Mouse (Mus musculus): Measurements from ENCODE around the gene Prkar2b. TPM values are rescaled to one million over a fixed set of nuclear protein-coding genes. Genes with fewer than 3 reads are reported as not detected.
"Not testable (repeated sequence)": the region's sequence is repeated elsewhere in the genome, so short reads cannot be mapped to it uniquely, and the experiment has no call there.

The Prkar2b gene
- total RNA-seq, 2 experiments from 2014 or later, result 5.3 to 6.2 TPM

DNA sequence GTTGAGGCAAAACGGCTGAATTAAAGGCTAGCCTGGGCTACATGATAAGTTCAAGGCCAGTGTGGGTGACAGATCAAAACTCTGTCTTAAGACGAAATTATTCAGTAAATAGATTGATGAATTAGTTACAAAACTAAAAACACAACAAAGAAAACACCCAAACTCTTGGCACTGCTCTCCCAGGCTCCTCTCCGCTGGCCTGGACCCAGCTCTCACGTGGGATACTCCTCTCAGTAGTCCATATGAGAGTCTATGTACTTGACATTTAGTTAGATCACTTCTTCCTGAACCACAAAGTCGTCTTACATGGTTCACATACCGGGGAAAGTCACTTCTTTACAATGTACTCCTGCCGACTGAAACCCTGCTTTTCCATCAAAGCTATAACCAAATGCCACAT, 46.3 kb downstream of the Prkar2b start:
- intact Hi-C loops (cut with DNase I), result no loop called here
- DNase-seq (ENCODE audit: low spot score), result no peak

DNA sequence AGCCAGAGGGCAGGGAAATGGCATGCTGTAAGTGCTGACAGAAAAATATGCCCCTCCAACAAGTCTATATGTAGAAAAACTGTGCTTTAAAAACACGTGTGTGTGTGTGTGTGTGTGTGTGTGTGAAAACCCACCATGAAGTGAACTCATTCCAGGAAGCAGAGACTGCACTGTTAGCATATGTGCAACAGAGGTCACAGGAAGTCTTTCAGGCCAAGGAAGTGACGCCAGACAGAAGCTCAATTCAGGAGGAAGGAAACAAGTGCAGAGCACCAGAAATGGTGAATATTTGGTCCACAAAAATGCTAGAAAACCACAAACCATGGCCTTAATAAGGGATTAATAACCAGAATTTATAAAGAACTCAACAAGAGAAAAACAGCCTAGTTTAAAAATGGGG, 48.9 kb downstream of the Prkar2b start:
- intact Hi-C loops (cut with DNase I), result no loop called here
- DNase-seq (ENCODE audit: low spot score), result no peak

DNA sequence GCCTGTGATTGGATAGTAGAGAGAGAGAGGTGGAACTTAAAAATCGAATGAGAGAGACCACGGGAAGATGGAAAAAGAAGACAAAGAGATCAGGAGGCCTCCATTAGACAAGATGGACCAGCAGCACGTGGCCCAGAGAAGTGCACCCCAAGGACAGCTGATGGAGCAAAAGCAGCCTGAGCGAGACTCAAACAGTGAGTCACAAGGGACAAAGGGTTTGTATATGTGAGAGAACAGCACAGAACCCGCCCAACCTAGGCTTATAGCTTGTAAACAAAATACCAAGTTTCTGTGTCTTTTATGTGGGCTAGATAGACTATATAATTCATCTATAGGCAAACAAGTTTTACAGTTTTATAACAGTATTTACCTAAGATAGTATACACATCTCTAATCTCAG, 50.0 kb downstream of the Prkar2b start:
- DNase-seq (ENCODE audit: low spot score), result no peak
- intact Hi-C loops (cut with DNase I), result no loop called here

DNA sequence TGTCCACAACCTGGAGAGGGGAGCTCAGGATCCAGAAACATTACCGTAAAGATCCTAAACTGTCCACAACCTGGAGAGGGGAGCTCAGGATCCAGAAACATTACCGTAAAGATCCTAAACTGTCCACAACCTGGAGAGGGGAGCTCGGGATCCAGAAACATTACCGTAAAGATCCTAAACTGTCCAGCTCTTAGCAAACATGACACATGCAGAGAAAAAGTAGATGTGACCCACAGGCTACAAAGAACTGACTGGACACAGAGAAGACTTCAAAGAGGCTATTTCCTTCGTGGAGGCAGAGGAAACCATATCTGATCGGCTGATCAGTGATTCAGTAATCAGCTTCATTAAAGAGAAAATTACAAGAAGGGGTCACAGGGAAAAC, 51.1 kb downstream of the Prkar2b start:
- intact Hi-C loops (cut with DNase I); DNase-seq (ENCODE audit: low spot score): not testable (repeated sequence)

DNA sequence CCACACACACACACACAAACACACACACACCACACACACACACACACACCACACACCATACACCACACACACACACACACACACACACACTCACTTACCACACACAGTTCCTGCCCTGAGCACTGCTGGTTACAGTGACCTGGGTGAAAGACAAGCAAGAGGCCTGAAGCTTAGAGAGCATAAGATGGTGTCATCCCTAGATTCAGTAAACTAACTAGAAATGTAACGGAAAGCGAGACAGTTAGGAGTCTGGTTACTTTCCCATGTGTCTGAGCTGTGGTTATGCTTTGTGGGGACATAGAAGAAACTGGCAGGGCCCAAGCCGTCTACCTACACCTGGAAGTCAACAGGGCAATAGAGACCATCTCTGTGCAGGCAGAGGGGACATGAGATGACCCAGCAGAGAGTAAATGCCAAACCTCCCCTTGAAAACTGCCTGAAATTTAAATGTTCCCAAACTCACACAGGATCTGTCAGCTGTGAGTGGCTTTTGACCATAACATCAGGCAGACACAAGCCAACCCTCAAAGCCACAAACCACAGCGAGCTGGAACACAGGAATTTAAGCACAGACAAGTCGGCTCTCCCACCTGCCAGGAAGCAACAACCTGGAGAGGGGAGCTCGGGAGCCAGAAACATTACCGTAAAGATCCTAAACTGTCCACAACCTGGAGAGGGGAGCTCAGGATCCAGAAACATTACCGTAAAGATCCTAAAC, 51.7 kb downstream of the Prkar2b start:
- intact Hi-C loops (cut with DNase I), result no loop called here
- DNase-seq (ENCODE audit: low spot score), result no peak

DNA sequence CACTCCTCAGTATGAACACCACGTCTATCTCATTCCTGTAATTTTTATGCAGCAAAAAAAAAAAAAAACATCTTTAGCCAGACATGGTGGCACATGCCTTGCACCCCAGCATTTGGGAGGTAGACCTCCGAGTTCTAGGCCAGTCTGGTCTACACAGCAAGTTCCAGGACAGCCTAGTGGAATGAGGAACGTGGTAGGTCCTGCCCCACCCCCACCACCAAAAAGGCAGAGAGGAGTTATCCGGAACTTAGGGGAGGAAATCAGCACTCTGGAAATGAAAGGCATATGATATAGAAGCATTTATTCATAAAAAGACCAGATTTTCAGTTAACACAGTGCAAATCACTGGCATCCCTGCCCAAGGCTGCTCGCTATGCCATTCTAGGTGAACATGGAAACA, 52.4 kb downstream of the Prkar2b start:
- no peak for DNase-seq (ENCODE audit: low spot score)
- intact Hi-C loops (cut with DNase I), result no loop called here

DNA sequence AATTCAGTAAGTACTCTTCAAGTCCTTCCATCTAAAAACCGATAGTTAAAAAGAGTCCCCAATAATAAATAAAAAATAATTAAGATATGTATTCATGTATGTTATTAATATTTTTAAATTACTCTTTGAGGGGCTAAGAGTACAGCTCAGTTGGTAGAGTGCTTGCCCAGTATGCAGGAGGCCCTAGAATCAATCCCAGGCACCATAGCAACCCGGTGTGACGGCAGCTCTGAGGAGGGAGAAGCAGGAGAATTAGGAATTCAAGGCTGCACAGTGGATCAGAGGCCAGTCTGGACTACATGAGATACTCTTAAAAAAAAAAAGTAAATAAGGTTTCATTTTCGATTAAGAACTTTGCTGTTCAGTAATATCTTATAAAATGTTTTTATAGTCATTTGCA, 53.5 kb downstream of the Prkar2b start:
- no peak for DNase-seq (ENCODE audit: low spot score)
- intact Hi-C loops (cut with DNase I), result no loop called here

DNA sequence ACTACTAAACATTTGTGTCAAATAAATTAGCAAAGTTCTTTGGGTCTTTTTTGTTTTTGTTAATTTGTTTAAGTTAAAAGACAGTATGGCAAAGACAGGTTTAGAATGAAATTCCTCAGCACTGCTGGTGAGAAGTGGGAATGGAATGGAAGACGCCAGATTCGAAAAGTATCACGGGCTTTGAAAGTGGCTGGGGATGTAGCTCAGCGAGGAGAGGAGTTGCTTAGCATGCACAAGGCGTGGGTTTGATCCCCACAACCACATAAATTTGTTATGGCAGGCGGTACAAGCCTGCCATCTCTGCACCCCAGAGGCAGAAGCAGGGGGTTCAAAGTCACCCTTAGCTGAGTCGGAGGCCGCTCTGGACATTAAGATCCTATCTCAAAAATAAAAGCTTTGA, 54.1 kb downstream of the Prkar2b start:
- no peak for DNase-seq (ENCODE audit: low spot score)
- intact Hi-C loops (cut with DNase I), result no loop called here

DNA sequence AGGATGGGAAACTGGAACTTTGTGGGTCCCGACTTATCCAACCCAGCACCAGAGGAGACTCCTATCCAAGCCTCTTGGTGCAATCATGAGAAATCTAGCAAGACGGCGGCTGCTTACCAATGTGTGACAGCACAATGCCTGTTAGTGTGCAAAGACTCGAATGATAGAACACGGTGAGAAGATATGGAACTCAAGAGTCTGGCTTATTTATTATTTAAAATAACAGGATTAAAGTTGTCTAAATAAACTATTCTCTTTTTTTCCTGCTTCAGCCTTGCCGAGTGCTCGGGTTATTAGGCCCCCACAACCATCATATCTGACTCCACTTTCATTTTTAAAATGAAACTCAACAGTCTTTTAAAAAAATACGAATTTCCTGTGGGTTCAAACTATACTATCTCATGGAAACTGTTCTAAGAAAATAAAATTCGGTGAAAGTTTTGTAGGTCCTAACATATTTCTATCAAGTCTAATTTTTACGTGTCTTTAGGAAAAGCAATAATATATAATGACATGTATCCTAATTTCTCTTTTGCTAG, 54.6 kb downstream of the Prkar2b start:
- no peak for DNase-seq (ENCODE audit: low spot score)
- intact Hi-C loops (cut with DNase I), result no loop called here

DNA sequence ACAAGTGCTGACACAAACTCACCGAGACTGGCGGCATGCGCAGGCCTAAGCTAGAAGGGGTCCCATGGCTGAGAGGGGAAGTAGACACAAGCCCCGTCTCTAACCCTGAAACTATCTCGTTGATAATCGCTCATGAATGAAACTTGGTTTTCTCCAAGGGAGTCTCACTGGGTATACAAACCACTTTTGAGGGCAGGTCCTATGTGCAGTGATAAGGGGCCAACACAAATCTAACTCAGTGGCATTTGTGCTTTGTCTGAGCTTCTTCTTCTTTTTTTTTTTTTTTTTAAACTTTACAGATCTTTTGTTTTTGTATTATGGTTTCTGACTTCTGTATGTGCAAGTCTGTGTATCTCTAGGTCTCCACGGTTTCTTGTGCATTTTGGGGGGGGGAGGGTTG, 60.6 kb downstream of the Prkar2b start:
- intact Hi-C loops (cut with DNase I), result no loop called here
- no peak for DNase-seq (ENCODE audit: low spot score)

DNA sequence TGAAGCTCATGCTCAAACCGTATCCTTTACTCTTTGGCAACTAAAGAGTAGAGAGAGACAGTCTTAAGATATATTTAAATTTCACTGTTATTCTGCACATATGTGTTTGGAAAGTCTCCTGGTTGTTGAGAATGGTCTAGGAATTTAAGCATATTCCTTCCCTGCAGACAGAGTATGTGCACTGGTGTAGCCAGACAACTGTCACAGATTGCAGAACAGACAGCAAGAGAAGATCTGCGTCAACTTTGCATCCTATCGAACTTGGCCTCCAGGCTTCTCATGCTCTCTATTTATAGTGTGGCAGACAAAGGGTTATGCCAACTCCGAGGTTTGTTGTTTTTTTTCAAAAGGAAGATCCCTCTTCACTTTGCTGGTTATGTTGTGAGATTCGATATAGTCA, 62.4 kb downstream of the Prkar2b start:
- DNase-seq (ENCODE audit: low spot score), result no peak
- intact Hi-C loops (cut with DNase I), result no loop called here

DNA sequence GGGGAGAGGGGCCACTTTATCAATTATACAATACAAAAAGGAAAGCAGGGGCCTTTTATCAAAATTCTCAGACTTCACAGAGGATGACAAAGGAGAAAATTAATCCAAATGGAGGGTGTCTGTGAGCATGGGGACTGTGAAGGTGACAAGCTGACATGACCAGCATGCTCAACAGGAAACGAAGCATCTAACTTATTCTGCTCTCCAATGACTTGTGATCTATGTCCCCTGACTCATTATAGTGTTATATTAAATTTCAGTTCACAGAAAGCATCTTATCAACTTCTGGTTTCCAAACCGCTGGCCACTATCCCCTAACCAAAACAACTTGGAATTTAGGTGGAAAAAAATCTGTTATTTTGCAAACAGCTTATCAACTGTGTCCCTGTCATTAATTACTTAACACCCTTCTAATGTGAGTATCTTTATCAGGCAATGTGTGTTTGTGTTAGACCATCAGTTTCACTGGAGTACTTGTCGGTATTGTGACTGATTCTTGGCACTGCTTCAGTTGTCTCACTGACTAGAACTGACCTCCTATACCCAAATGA, 63.7 kb downstream of the Prkar2b start:
- intact Hi-C loops (cut with DNase I), result no loop called here
- no peak for DNase-seq (ENCODE audit: low spot score)

DNA sequence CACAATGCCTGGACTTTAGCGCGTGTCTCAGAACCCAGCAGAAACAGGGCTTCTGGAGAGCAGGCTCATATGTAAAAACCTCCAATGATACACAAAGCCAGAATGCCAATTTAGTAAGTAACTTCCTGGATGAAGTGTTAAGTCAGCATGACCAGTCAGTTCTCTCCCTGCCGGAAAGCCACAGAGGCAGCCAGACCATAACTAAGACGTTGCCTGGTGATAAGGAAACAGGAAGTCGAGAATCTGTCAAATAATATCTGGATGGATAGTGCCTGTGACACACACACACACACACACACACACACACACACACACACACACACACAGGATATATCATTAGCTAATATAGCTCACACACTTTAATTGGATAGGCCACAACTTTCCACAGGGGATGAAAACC, 64.2 kb downstream of the Prkar2b start:
- intact Hi-C loops (cut with DNase I), result no loop called here
- no peak for DNase-seq (ENCODE audit: low spot score)

DNA sequence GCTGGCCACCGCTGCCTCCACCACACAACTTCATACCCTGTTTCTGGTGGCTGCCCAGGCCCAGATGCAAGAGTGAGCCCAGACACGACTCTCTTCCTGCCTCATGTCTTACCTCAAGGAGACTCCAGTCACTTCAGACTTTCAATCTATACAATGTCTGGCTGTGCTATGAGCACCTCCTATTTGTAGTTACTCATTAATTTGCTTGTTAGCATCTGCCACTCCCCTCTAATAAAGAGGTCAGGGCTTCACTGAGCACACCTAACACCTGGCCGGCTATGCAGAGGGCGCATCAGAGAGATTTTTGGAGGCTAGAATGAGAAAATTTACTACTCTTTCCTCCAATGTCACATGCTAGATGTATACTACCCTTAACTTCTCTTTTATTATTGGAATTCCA, 70.5 kb downstream of the Prkar2b start:
- DNase-seq (ENCODE audit: low spot score), result no peak
- intact Hi-C loops (cut with DNase I), result no loop called here

DNA sequence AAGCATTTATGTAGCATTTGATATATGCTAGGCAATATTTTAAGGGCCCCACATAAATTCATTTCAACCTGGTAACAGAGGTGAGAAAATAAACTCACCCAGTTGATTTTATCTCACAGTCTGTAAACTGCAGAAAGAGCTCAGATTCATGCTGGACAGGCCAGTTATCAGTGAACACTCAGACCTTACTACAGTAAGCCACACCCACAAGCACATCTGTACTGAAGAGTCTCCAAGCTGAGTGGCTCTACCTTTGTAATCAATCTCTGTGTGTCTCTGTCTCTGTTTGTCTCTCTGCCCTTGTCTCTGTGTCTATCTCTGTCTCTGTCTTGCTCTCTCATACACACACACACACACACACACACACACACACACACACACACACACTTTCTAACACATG, 71.4 kb downstream of the Prkar2b start:
- no peak for DNase-seq (ENCODE audit: low spot score)
- intact Hi-C loops (cut with DNase I), result no loop called here

DNA sequence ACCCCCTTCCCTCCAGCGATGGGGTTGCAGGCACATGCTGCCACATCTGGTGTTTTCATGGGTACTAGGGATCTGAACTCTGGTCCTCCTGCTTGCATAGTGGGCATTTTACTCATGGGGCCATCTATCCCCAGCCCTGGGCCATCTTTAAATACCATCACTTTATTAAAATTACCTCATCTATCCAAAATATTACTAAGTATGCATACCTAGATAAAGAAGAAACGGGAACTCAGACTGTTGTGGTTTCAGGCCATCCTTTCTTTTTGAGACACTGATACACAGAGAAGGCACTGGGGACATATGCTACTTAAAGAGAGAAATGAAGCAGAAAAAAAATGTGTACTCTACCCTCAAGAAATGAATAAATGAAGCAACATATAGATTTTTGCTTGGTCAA, 74.6 kb downstream of the Prkar2b start:
- DNase-seq (ENCODE audit: low spot score), result no peak
- intact Hi-C loops (cut with DNase I), result no loop called here

DNA sequence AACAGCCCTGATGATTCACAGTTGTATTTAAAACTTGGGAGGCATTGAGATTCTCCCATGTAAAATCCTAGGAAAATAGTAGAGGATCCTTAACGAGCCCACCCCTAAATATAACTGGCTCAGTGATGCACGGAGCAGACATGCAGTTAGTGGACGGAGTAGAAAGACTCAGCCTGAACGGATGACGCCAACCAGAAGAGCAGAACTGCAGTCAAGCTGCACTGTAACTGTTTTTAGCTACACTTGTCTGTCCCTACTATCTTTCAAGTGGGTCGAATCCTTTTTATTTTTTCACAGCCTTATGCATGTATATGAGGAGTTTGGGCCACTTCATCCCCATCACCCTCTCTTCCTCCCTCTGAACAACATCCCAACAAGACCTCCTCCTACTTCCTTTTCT, 75.4 kb downstream of the Prkar2b start:
- intact Hi-C loops (cut with DNase I), result no loop called here
- no peak for DNase-seq (ENCODE audit: low spot score)

DNA sequence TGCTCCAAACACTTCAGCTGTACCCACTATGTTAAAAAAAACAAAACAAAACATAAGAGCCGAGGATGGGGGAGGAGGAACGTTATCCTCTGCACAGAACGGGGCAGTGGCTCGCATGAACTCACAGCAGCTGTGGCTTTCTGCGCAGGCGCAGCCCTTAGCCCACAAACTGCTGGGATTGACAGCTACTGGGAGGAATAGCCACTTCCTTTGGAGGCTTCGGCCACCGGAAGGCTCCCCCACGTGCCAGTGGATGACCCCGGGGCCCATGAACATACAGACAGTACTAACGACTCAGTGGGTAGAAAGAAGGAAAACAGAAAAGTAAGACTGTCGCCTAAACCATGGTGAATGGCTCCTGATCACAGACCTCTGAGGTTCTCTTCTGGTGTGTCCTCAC, 76.4 kb downstream of the Prkar2b start:
- no peak for DNase-seq (ENCODE audit: low spot score)
- intact Hi-C loops (cut with DNase I), result no loop called here

DNA sequence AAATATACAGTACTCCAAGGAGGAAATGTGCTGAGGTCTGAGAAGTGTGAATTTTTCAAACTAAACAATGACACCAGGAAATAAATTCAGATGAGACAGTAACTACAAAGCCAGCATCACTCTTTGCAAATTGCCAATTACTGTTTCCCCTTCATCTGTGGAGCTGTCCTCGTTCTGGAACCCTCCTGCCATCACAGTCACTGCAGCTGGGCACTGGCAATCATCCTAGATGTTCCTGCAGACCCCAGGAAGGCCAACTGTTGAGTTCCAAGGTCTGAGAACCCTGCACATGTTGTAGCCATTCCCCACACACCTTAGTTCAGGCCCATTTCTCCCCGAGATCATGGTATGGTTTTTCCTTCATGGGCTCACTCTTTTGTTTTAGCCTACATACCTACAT, 76.9 kb downstream of the Prkar2b start:
- DNase-seq (ENCODE audit: low spot score), result no peak
- intact Hi-C loops (cut with DNase I), result no loop called here

DNA sequence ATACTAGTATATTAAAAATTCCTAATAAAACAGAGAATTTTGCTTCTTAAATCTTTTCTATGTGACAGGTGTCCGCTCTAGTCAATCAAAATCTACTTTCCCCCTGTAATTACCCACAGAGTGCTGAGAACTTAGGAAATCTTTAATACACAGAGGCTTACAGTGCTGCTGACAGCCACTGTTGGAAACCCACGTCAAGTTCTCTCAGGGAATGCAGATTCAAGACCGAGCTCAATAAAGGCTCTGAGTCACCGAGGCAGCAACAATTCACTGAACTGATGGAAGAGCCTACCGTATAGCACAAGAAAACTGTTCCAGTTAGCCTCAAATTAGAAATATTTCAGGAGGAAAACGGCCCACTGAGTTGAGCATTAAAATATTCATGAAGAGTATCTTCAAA, 77.3 kb downstream of the Prkar2b start:
- intact Hi-C loops (cut with DNase I), result no loop called here
- DNase-seq (ENCODE audit: low spot score), result no peak

DNA sequence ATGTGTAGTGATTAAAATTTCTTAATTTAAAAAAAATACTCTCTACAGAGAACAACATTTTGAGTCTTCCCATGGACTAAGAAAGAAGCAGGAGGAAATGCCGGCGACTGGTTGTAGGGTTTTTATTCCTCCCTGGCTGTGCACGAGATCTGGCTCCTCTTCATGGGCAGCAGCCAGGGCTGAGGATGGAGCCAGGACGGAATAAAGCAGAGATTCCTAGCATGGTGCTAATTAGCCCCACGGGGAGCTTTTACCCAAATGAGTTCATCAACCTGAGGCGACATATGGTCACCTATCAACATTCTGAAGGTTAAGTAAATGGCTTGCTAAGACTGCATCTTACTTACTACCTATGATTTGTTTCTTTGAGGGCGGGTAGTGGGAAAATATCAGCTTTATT, 77.9 kb downstream of the Prkar2b start:
- DNase-seq (ENCODE audit: low spot score), result no peak
- intact Hi-C loops (cut with DNase I), result no loop called here

DNA sequence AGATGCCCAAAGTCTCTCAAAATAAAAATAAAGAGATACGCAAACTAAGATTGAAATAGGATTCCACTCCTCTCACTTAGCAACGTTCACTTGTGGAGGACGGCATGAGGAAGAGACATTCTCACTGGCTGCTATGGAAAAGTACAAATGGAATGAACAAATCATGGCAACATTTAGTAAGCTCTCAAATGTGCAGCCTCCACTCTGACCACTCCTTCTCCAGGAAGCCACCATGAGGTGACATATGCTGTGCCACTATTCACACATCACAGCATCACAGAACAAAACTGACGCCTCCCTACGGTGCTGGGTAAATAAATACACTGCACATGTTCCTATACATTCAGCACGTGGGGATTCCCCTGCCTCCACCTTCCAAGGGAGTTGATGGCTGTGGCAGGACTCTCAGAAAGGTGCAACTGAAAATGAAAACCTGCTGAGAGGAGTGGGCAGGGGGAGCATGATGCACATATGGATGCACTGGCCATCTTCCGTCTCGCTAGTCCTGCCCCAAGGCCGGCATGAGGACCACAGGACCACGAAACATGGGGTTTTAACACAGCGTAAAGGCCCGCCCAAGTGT, 83.4 kb downstream of the Prkar2b start:
- intact Hi-C loops (cut with DNase I), result loop anchor here (10.0 kb wide), 1 partner anchor 397 kb away; the partner anchor contains the start of gene Ccdc71l
- DNase-seq (ENCODE audit: low spot score), result no peak
